Mouse (Mus musculus) Muller cell, postnatal 12 days (primary cell): Measurements from ENCODE around the gene Defa37.
"Not testable (repeated sequence)": the region's sequence is repeated elsewhere in the genome, so short reads cannot be mapped to it uniquely, and the experiment has no call there.

Experiments
- DNase-seq: peaks from one replicate; pipeline ENCODE4 v3.0.0-alpha.2; 2015; ENCODE audit errors: inconsistent ontology term

Defa37 gene

DNA sequence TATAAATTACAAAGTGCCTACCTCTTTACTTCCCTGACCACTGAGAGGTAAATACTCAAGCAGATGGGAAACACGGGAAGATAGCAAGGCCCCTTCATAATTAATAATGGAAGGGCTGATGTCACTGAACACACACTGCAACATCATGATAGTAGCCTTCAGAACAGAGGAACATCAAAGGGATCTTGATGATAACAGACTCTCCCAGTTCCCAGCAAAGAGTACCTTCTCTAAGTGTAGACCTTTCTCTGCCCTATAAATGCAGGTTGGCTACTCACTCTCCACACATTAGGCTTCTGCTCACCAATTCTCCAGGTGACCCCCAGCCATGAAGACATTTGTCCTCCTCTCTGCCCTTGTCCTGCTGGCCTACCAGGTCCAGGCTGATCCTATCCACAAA, at the start of gene Defa37:
Gene Defa37 (plus strand): TSS at position 301 of the 400 bp plus-strand sequence.
- not testable (repeated sequence) for DNase-seq

DNA sequence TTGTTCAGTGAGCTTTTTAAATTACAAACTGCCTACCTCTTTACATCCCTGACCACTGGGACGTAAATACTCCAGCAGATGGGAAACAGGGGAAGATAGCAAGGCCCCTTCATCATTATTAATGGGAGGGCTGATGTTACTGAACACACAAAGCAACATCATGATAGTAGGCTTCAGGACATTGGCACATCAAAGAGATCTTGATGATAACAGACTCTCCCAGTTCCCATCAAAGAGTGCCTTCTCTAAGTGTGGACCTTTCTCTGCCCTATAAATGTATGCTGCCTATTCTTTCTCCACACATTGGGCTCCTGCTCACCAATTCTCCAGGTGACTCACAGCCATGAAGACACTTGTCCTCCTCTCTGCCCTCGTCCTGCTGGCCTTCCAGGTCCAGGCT, 36.5 kb upstream of the Defa37 start, which contains the start of gene Defa32:
Gene Defa32 (plus strand): TSS at position 301 of the 400 bp plus-strand sequence.
- not testable (repeated sequence) for DNase-seq

DNA sequence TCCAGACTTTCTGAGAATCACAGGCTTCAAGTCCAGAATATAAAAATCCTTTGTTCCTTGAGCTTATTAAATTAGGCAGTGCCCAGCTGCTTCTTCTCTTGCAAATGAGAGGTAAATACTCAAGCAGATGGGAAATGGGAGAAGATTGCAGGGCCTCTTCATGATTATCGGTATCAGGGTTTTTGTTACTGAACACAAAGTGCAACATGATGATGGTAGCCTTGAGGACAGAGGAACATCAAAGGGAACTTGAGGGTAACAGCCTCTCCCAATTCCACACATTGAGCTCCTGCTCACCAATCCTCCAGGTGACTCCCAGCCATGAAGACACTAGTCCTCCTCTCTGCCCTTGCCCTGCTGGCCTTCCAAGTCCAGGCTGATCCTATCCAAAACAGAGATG, 17.5 kb downstream of the Defa37 start, which contains the start of gene Defa28:
Gene Defa28 (plus strand): TSS at position 301 of the 400 bp plus-strand sequence.
- DNase-seq = not testable (repeated sequence)

DNA sequence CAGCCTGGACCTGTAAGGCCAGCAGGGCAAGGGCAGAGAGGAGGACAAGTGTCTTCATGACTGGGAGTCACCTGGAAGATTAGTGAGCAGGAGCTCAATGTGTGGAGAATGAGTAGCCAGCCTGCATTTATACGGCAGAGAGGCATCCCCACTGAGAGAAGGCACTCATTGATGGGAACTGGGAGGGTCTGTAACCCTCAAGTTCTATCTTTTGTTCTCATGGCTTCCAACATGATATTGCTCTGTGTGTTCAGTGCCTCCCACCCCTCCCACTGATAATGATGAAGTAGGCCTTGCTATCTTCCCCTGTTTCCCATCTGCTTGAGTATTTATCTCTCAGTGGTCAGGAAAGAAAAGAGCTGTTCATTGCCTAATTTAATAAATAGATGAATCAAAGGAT, 29.2 kb downstream of the Defa37 start, which contains the start of gene Gm7861:
Gene Gm7861 (minus strand): TSS at position 101 of the 400 bp plus-strand sequence.
- DNase-seq = not testable (repeated sequence)
